Mouse (Mus musculus) kidney, adult 2 months (tissue): ENCODE measurements around the gene Gm14459.

Experiments
- CTCF ChIP-seq: fragments of 200-500 bp; conservative IDR thresholded peaks from 2 replicates; pipeline ENCODE4 v1.5.1; 2011; ENCODE audit warnings: low read depth, mild to moderate bottlenecking, control low read depth, low read length, moderate library complexity, mixed read lengths; ENCODE audit not compliant: insufficient read depth, insufficient read length
- POLR2A ChIP-seq: fragments of 200-500 bp; IDR thresholded peaks from one replicate; pipeline ENCODE4 v1.6.1; 2011; ENCODE audit warnings: low read depth, low read length, control low read depth

DNA sequence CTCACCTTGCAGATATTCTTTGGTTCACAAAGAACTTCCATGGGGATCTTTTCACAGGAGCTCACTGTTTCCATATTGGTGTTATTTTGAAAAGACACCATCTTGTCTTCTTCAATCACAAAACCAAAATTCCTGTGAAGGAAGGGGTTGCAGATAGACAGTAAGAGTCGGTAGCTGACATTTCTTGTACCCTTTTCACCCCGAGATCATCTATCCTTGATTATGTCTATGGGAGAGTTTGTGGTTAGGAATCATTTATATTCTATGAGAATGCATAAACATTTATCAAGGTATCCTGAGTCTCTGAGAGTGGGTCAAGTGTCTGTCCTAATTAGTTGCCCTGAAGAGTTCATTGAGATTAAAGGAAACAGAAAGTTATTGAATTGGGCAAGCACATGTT is at the start of gene Gm14459:
- no peak for TF ChIP-seq CTCF
- no peak for TF ChIP-seq POLR2A
